Mouse (Mus musculus) cerebellum, adult 11-12 months (tissue): ENCODE measurements around the gene Sbk3.

Source experiments
- DNase-seq: peaks from one replicate; pipeline ENCODE4 v3.0.0; 2022

Gene Sbk3

GRCm38 (mm10) chr7:4928323-4928722 lies 42.6 kb downstream of the Sbk3 start:
- no peak for DNase-seq

- DNase-seq: no peak
Measured at GRCm38 (mm10) chr7:4927711-4928110, 43.3 kb downstream of the Sbk3 start.

DNA sequence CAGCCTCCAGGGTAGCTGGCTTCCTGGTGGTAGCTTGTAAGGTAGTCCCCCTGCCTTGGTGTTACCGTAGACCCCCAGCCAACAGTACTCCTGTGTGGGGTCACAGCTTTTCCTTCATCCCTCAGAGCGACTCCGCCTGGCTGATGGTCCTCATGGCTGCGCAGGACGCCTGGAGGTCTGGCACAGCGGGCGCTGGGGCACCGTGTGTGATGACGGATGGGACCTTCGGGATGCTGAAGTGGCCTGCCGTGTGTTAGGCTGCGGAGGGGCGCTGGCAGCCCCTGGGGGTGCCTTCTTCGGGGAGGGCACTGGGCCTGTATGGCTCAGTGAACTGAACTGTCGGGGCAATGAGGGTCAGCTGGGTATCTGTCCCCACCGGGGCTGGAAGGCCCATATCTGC lies 44.1 kb downstream of the Sbk3 start:
- DNase-seq: no peak

DNA sequence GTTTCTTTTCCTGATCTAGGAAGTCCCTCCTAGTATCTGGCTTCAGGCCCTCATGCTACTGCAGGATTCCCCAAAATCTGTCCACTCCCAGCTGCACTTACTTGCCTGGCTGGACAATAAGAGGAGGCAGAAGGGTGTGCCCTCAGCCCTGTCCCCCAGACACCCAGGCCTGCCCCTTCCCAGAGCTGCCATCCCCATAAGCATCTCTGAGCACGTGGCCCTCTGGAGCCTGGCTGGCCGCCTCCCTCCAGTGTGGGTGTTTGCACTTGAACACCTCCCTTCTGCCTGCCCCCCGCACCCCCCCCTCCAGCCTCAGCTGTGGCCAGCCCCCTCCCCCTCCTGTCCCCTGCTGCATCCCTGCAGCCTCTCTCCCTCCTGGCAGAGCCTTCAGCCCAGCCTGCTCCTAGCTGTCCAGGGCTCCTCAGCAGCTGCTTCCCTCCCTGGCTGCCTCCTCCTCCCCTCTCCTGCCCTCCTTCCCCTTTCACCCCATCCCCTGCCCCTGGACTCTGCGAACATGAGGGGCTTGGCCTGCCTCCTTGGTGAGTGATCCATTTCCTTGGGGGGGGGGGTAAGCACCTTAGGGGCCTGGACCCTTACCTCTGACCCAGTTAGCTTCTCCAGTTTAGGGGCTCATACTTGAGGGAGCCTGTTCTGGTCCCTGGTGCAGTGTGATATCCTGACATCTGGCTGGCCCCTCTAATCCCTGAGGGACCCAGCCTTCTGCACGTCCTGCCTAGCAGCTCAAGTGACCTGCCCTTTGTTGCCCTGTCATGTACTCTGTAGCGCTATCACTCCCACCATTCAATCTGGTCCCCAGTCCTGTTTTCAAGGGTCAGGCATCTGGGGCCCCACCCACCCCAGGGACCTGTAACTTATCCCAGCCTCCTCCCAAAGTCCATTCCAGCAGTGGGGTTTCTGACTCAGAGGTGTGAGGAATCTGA lies 45.3 kb downstream of the Sbk3 start, which contains the start of gene Ssc5d:
Gene Ssc5d, plus strand, starts transcription at position 345 of the 941 bp plus-strand sequence.
- no peak for DNase-seq

- DNase-seq: no peak
Measured at GRCm38 (mm10) chr7:4924891-4925301, 46.1 kb downstream of the Sbk3 start.

GRCm38 (mm10) chr7:4924483-4924882 lies 46.5 kb downstream of the Sbk3 start:
- DNase-seq: no peak

DNA sequence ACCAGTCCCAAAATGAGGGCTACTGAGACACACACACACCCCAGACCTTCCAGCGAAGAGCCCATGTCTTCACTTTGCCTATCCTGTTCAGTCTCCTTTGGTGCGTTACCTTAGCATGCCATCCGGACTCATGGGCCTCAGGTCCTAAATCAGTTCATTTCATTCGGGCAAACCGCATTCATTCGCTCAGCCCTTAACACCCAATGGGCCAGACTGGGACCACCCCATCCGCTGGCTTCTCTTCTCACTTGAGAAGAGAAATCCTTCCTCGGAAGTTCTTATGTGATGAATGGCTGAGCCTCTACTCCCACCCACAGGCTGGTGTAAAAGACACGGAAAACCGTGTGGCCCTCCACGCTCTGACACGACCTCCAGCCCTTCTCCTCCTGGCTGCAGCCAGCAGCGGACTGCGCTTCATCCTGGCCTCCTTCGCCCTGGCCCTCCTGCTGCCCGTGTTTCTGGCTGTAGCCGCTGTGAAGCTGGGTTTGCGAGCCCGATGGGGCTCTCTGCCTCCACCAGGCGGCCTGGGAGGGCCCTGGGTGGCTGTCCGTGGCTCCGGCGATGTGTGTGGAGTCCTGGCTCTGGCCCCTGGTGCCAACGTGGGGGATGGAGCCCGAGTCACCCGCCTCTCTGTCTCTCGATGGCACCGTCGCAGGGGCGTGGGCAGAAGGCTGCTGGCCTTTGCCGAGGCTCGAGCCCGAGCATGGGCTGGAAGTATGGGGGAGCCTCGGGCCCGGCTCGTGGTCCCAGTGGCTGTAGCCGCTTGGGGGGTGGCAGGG lies 47.2 kb downstream of the Sbk3 start:
- DNase-seq: peak; percentile 80

DNA sequence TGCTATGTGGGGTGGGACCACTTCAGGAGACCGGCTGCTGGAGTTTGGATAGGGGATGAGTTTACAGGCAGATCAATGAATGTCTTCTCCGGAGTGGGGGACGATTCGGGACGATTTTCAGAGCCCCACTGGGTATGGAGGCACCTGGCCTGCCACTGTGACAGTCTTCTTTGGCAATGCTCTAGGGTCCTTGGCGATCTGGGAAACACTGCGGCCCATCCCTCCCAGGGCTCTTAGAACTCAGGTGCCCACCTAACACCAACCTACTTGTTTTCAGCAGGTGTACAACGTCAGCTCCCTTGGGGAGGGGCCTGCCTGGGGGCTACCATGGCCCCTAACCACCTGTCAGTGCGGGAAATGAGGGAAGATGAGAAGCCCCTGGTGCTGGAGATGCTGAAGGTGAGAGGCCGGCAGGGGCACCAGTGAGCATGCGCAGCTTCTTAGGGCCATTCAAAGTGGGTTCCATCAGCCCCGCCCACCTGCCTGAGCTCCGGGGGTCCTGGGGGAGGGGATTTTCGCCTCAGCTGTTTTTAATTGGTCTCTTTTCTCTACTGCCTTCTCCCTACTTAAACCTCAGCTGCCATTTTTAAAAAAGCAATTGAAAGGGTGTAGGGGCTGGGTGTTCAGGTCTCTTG lies 47.9 kb downstream of the Sbk3 start:
- peak; percentile 88 for DNase-seq

DNA sequence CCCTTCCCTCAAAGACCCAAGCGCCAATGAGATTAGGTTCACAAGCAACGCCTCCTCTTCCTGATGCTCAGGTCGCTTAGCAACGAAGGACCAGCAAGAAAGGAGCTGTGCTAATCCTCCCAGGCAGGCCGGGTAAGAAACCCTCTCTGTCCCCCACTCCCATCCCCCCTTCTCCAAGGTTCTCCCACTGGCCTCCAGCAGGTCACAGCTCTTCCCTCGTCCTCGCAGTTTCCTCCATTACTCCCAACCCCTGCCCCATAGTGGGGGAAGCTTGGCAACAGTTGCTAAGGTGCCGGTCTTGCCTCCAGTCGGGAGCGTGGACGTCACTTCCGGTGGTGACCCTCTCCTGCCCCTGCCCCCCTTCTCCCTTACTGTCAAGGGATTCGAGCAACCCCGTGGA lies 48.5 kb downstream of the Sbk3 start:
- DNase-seq: peak; percentile 88

DNA sequence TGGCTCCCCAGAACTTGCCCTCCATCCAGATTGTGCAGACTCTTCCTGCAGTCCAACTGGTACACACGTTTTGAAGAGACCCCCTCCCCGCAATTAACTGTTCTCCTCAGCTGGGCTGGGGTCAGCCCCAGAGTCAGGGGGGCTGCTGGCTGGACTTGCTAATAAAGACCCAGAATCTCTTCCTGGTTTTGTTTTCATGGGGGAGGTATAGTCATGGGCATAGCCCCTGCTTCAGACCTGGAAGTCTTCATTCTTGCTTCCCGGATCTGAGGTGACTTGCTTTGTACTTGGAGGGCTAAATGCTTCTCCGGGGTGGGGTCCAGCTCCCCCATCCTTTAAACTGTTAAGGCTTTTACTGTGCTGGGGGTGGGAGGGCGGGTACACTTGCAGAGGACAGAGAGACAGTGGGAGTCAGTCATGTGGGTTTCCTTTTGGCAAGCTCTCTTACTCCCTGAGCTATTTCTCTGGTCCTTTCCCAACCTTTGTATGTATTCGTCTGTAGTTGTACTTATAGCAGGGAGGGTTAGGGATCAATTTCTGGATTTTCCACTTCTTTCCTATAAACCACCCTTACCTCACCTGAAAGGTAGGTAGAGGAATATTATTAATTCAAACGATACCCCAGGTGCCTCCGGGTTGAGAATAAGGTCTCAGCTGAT lies 49.0 kb downstream of the Sbk3 start, which contains the start of gene Nat14:
Gene Nat14, plus strand, starts transcription at position 205 of the 659 bp plus-strand sequence.
- DNase-seq: no peak

DNA sequence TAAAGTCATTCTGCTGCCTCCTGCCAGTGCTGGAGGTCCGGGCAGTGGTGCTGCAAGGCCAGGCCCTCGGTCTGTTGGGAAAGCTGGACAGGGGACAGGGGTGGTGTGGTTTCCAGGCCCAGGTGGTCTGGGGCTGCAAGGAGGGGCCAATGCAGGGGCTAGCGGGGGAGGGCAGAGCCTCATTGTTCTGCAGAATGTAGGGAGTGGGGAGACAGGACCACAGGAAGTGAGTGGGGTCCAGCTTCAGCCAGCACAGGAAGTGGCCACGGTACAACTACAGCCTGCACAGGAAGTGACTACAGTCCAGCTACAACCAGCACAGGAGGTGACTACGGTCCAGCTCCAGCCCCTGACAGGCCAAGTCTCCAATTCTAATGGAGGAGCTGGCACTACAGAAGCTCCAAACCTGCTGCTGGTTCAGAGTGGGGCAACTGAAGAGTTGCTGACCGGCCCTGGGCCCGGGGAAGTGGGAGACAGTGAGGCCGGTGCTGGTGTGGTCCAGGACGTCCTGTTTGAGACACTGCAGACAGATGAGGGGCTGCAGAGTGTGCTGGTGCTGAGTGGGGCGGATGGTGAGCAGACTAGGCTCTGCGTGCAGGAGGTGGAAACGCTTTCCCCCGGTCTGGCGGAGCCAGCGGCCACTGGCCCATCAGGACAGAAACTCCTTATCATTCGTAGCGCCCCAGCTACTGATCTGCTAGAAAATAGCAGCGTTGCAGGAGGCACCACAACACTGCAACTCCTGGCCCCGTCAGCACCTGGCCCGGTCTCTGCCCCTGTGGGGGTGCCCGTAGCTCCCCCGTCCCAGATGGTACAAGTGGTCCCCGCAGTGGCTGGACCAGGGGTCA lies 49.8 kb downstream of the Sbk3 start:
- DNase-seq: no peak

DNA sequence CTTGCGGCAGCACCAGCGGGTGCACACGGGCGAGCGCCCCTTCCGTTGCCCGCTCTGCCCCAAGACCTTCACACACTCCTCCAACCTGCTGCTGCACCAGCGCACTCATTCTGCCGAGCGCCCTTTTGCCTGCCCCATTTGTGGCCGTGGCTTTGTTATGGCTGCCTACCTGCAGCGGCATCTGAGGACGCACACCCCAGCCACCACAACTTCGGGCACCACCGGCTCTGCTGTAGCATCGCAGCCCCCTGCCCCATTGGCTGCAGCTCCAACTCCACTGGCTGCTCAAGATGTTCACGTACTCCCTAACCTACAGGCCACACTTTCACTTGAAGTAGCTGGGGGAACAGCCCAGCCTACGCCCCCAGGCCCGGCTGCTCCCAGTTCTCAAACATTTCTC lies 50.5 kb downstream of the Sbk3 start:
- no peak for DNase-seq

DNA sequence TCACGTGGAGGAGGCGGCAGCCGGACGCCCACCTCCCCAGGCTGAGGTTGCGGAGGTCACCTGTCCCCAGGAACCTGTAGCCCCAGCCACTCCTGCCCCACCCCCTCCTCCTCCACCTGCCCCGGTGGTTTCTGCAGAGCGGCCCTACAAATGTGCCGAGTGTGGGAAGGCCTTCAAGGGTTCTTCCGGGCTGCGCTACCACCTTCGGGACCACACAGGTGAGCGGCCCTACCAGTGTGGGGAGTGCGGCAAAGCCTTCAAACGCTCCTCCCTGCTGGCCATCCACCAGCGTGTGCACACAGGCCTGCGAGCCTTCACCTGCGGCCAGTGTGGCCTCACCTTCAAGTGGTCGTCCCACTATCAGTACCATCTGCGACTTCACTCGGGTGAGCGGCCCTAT lies 51.0 kb downstream of the Sbk3 start:
- no peak for DNase-seq

DNA sequence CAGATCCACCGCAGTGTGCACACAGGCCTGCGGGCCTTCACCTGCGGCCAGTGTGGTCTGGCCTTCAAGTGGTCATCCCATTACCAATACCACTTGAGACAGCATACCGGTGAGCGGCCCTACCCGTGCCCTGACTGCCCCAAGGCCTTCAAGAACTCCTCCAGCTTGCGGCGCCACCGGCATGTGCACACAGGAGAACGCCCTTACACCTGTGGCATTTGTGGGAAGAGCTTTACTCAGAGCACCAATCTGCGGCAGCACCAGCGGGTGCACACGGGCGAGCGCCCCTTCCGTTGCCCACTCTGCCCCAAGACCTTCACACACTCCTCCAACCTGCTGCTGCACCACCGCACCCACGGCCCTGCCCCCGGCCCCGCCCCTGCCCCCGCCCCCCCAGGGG lies 51.9 kb downstream of the Sbk3 start:
- DNase-seq: no peak

DNA sequence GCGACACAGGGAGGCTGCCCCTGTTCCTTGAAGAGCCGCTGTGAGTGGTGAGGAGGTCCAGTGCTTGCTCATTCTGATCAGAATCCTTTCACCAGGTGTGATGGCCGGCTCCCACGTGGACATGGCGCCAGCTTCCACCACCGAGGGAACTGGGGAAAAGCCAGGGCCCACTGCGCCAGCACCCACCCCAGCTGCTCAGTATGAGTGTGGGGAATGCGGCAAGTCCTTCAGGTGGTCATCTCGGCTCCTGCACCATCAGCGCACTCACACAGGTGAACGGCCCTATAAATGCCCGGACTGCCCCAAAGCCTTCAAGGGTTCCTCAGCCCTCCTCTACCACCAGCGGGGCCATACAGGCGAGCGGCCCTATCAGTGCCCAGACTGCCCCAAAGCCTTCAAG lies 52.3 kb downstream of the Sbk3 start:
- no peak for DNase-seq

- DNase-seq: no peak
Measured at GRCm38 (mm10) chr7:4917494-4917893, 53.5 kb downstream of the Sbk3 start.

DNA sequence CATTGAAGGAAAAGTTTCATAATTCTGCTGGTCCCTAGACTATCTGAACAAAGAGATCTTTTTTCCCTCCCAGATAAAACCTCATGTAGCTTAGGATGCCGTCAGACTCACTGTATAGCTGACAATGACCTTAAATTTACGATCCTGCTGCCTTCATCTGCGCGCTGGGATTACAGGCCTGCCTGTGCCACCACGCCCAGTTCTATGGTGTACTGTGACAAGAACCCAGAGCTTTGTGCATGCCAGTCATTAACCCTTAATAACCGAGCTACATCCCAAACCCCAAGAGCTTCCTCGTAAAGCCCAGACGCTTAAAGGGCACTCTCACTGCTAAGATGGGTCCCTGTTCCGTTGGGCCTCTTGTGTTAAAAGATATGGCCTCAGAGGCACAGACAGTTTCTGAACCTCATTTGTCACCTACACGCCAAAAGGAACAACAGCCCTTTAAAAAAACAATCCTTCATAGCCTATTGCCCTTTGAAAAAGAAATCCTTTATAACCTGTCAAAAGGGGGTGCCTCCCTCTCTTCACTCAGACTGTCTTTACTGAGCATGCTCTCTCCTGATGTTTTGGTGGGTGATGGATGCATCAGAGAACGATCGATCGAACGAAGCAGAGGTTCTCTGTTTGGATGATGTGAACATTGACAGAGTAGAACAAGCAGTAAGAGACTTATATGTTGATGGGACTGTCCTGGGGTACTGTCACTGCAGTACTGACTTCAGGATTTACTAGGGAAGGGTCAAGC lies 55.1 kb downstream of the Sbk3 start:
- peak; percentile 64 for DNase-seq
